Mouse (Mus musculus): ENCODE results near the gene Gm9045. TPM values are rescaled to one million over a fixed set of nuclear protein-coding genes. Genes with fewer than 3 reads are reported as not detected.
"Not testable (repeated sequence)": the region's sequence is repeated elsewhere in the genome, so short reads cannot be mapped to it uniquely, and the experiment has no call there.

Gm9045 gene
- not detected in 2 replicates for polyA plus RNA-seq (2012; ENCODE audit: insufficient read depth, insufficient read length, low replicate concordance, missing spikeins)

DNA sequence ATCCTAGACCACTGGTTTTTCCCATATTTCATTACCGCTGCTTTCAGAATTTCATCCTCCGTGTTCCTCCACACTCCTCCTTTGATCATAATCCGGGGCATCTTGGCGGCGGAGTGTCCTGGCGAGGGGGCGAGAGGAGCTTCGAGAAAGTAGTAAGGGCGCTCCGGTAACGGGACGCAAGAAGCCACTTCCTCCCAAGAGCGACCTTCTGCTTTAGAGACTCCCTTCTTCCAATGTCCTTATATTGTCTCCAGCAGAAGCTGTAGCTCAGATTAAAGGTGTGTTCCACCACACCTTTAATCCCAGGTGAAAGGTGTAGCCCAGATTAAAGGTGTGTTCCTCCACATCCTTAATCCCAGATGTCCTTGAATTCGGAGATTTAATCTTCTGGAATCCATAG, at the start of gene Gm9045:
TSS of gene Gm9045 (minus strand) at position 101 of the 400 bp plus-strand sequence.
- H3K27ac ChIP-seq (ENCODE audit: insufficient read depth, low read depth, low read length): not testable (repeated sequence)
- no CpG with 5 or more reads among the region's 14 CpGs for WGBS

DNA sequence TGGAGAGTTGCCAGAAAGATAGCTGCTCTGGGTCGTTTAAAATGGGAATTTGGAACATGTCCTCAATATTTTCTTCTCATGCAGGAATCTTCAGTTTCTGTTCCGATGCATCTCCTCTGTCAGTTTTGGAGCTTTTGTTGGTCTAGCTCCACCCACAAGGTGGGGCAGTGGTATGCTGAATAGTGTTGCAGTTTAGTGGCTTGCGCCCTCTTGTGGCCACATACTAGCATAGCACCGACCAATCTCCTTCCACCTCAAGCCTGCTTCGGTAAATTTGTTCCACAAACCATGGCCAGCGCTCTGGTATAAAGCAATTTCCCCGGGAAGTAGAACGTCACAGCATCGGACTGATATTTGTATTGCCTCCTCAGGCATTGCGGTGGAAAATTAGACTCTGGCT, 32.8 kb upstream of the Gm9045 start:
- no peaks in the 10 kb centered on the region for H3K4me1 ChIP-seq (ENCODE audit: control insufficient read depth, insufficient read depth, low read length)
- H3K27ac ChIP-seq (ENCODE audit: insufficient read depth, low read depth, low read length): no peak overlapping the region
- TF ChIP-seq POLR2A (IDR thresholded peaks at IDR 0.05; ENCODE audit: insufficient read depth, low read depth, low read length): no peak
- TF ChIP-seq CTCF (IDR thresholded peaks at IDR 0.05; ENCODE audit: insufficient read depth, low read depth, low read length): no peak
- H3K4me3 ChIP-seq (ENCODE audit: insufficient read depth, low read depth, low read length): no peak overlapping the region
- WGBS: 1% methylated on average over 10 of the region's 10 CpGs

More for the DNA sequence above, at the start of gene Gm9045:
- H3K4me1 ChIP-seq (ENCODE audit: control insufficient read depth, insufficient read depth, low read length); H3K4me3 ChIP-seq (ENCODE audit: insufficient read depth, low read depth, low read length): not testable (repeated sequence)

DNA sequence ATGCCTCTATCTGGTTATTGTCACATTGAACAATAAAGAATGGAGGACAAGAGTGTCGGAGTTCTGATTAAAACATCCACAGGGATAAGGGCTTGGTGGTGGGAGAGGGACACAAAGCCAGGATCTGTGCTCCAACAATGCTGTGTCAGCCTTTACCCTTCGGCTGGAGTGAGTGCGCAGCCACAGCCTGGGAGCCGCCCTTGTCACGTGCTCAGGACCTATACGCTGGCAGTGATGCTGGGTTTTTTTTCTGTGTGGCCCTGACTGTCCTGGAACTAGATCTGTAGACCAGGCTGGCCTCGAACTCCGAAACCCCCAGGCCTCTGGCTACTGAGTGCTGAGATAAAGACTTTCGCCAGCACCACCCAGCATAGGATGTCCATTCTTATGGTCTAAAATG, 31.9 kb upstream of the Gm9045 start:
- Histone ChIP-seq H3K4me3 (ENCODE audit: insufficient read depth, low read depth, low read length) (no peak overlapping the region), H3K27ac (ENCODE audit: insufficient read depth, low read depth, low read length) (no peak overlapping the region), H3K4me1 (ENCODE audit: control insufficient read depth, insufficient read depth, low read length) (no peaks in the 10 kb centered on the region)
- TF ChIP-seq POLR2A (IDR thresholded peaks at IDR 0.05; ENCODE audit: insufficient read depth, low read depth, low read length) (no peak), CTCF (IDR thresholded peaks at IDR 0.05; ENCODE audit: insufficient read depth, low read depth, low read length) (no peak)
- 94% methylated on average over 9 of the region's 9 CpGs for WGBS

DNA sequence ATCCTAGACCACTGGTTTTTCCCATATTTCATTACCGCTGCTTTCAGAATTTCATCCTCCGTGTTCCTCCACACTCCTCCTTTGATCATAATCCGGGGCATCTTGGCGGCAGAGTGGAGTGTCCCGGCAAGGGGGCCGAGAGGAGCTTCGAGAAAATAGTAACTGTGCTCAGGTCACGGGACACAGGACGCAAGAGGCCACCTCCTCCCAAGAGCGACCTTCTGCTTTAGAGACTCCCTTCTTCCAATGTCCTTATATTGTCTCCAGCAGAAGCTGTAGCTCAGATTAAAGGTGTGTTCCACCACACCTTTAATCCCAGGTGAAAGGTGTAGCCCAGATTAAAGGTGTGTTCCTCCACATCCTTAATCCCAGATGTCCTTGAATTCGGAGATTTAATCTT, 16.4 kb upstream of the Gm9045 start, which contains the start of gene Gm9049:
TSS of gene Gm9049 (minus strand) at position 101 of the 400 bp plus-strand sequence.
- H3K4me3 ChIP-seq (ENCODE audit: insufficient read depth, low read depth, low read length); H3K4me1 ChIP-seq (ENCODE audit: control insufficient read depth, insufficient read depth, low read length); H3K27ac ChIP-seq (ENCODE audit: insufficient read depth, low read depth, low read length): not testable (repeated sequence)
- WGBS: 90% methylated on average over 1 of the region's 11 CpGs

- WGBS: 89% methylated on average over 1 of the region's 14 CpGs
- H3K4me1 ChIP-seq (ENCODE audit: control insufficient read depth, insufficient read depth, low read length); H3K4me3 ChIP-seq (ENCODE audit: insufficient read depth, low read depth, low read length); H3K27ac ChIP-seq (ENCODE audit: insufficient read depth, low read depth, low read length): not testable (repeated sequence)
These were observed 10.9 kb upstream of the Gm9045 start, which contains the start of gene Gm9048 for GRCm38 (mm10) chr10:118348579-118348978. TSS of gene Gm9048 (minus strand) at chr10:118348679.

- no CpG with 5 or more reads among the region's 14 CpGs for WGBS
- H3K4me1 ChIP-seq (ENCODE audit: control insufficient read depth, insufficient read depth, low read length); H3K4me3 ChIP-seq (ENCODE audit: insufficient read depth, low read depth, low read length); H3K27ac ChIP-seq (ENCODE audit: insufficient read depth, low read depth, low read length): not testable (repeated sequence)
These were observed 5.5 kb upstream of the Gm9045 start, which contains the start of gene Gm9046 for GRCm38 (mm10) chr10:118343155-118343554. TSS of gene Gm9046 (minus strand) at chr10:118343255.

- WGBS: no CpG with 5 or more reads among the region's 14 CpGs
- H3K27ac ChIP-seq (ENCODE audit: insufficient read depth, low read depth, low read length); H3K4me3 ChIP-seq (ENCODE audit: insufficient read depth, low read depth, low read length); H3K4me1 ChIP-seq (ENCODE audit: control insufficient read depth, insufficient read depth, low read length): not testable (repeated sequence)
These were observed 5.3 kb downstream of the Gm9045 start, which contains the start of gene Gm9044 for GRCm38 (mm10) chr10:118332308-118332707. TSS of gene Gm9044 (minus strand) at chr10:118332408.

DNA sequence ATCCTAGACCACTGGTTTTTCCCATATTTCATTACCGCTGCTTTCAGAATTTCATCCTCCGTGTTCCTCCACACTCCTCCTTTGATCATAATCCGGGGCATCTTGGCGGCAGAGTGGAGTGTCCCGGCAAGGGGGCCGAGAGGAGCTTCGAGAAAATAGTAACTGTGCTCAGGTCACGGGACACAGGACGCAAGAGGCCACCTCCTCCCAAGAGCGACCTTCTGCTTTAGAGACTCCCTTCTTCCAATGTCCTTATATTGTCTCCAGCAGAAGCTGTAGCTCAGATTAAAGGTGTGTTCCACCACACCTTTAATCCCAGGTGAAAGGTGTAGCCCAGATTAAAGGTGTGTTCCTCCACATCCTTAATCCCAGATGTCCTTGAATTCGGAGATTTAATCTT, 10.8 kb downstream of the Gm9045 start, which contains the start of gene Gm9040:
TSS of gene Gm9040 (minus strand) at position 101 of the 400 bp plus-strand sequence.
- not testable (repeated sequence) for H3K4me1 ChIP-seq (ENCODE audit: control insufficient read depth, insufficient read depth, low read length); H3K4me3 ChIP-seq (ENCODE audit: insufficient read depth, low read depth, low read length); H3K27ac ChIP-seq (ENCODE audit: insufficient read depth, low read depth, low read length)
- no CpG with 5 or more reads among the region's 11 CpGs for WGBS

DNA sequence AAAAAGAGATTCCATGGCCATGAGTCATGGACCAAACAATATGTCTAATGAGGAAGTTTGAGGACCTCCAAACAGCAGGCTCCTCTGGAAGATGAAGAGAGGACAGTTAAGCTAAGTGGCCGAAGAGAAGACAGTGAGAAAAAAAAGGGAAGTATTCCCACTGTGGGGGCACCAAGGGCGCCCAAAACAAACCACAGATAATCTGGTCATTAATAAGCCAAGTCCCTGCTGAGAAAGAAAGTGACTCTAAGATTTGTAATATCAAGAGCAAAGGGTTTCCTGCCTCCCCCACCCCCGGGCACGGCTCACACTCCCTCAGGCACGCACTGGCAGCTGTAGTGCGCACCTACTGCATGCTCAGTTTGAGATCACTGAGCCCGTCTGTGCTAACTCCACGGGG, 18.6 kb downstream of the Gm9045 start:
- H3K4me3 ChIP-seq (ENCODE audit: insufficient read depth, low read depth, low read length): no peak overlapping the region
- WGBS: 80% methylated on average over 8 of the region's 8 CpGs
- TF ChIP-seq POLR2A (IDR thresholded peaks at IDR 0.05; ENCODE audit: insufficient read depth, low read depth, low read length): no peak
- no peak for TF ChIP-seq CTCF (IDR thresholded peaks at IDR 0.05; ENCODE audit: insufficient read depth, low read depth, low read length)
- no peak overlapping the region for H3K27ac ChIP-seq (ENCODE audit: insufficient read depth, low read depth, low read length)
- H3K4me1 ChIP-seq (ENCODE audit: control insufficient read depth, insufficient read depth, low read length): no peaks in the 10 kb centered on the region

GRCm38 (mm10) chr10:118302133-118302532, 35.5 kb downstream of the Gm9045 start:
- not testable (repeated sequence) for H3K4me1 ChIP-seq (ENCODE audit: control insufficient read depth, insufficient read depth, low read length); H3K4me3 ChIP-seq (ENCODE audit: insufficient read depth, low read depth, low read length); H3K27ac ChIP-seq (ENCODE audit: insufficient read depth, low read depth, low read length)
- WGBS: 52% methylated on average over 2 of the region's 2 CpGs

DNA sequence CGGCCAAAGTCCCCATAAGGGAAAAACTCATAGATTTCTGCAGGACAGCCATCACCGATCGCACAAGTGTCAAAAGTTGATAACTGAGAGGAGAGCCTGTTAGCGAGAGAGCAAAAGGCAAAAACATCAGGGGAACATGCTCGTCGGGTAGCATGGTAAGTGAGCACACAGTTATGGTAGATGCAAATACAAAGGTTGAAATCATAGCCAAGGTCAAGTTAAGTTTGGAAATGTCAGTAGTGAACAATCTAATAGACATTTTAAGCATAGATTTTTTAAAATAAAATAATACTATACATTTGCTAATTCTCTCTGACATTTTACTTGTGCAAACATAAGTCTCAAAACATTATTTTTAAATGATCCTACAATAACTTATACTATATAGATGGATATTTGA, 42.7 kb downstream of the Gm9045 start, which contains the start of gene Iltifb:
TSS of gene Iltifb (minus strand) at position 101 of the 400 bp plus-strand sequence.
- no peak within 1 kb of the TSS for H3K27ac ChIP-seq (ENCODE audit: insufficient read depth, low read depth, low read length)
- 97% methylated on average over 6 of the region's 6 CpGs for WGBS
- no peak for TF ChIP-seq POLR2A (IDR thresholded peaks at IDR 0.05; ENCODE audit: insufficient read depth, low read depth, low read length)
- TF ChIP-seq CTCF (IDR thresholded peaks at IDR 0.05; ENCODE audit: insufficient read depth, low read depth, low read length): no peak
- H3K4me3 ChIP-seq (ENCODE audit: insufficient read depth, low read depth, low read length): no peak within 1 kb of the TSS
- no peaks in the 10 kb centered on the region for H3K4me1 ChIP-seq (ENCODE audit: control insufficient read depth, insufficient read depth, low read length)

Other genes with a start within 250 kb of the Gm9045 start
- not detected in 2 replicates for gene Mdm1, start 196.0 kb downstream of the Gm9045 start, polyA plus RNA-seq (2012; ENCODE audit: insufficient read depth, insufficient read length, low replicate concordance, missing spikeins)
- gene Il22, start 132.9 kb downstream of the Gm9045 start, polyA plus RNA-seq (2012; ENCODE audit: insufficient read depth, insufficient read length, low replicate concordance, missing spikeins): not detected in 2 replicates
- gene Gm32717, start 97.1 kb downstream of the Gm9045 start, polyA plus RNA-seq (2012; ENCODE audit: insufficient read depth, insufficient read length, low replicate concordance, missing spikeins): not detected in 2 replicates
- gene Gm32802, start 79.1 kb downstream of the Gm9045 start, polyA plus RNA-seq (2012; ENCODE audit: insufficient read depth, insufficient read length, low replicate concordance, missing spikeins): not detected in 2 replicates
- gene Iltifb, start 42.8 kb downstream of the Gm9045 start, polyA plus RNA-seq (2012; ENCODE audit: insufficient read depth, insufficient read length, low replicate concordance, missing spikeins): not detected in 2 replicates
- gene Gm9040, start 10.9 kb downstream of the Gm9045 start, polyA plus RNA-seq (2012; ENCODE audit: insufficient read depth, insufficient read length, low replicate concordance, missing spikeins): not detected in 2 replicates
- gene Gm9044, start 5.4 kb downstream of the Gm9045 start, polyA plus RNA-seq (2012; ENCODE audit: insufficient read depth, insufficient read length, low replicate concordance, missing spikeins): not detected in 2 replicates
- not detected in 2 replicates for gene Gm9046, start 5.4 kb upstream of the Gm9045 start, polyA plus RNA-seq (2012; ENCODE audit: insufficient read depth, insufficient read length, low replicate concordance, missing spikeins)
- not detected in 2 replicates for gene Gm9048, start 10.8 kb upstream of the Gm9045 start, polyA plus RNA-seq (2012; ENCODE audit: insufficient read depth, insufficient read length, low replicate concordance, missing spikeins)
- gene Gm9049, start 16.3 kb upstream of the Gm9045 start, polyA plus RNA-seq (2012; ENCODE audit: insufficient read depth, insufficient read length, low replicate concordance, missing spikeins): not detected in 2 replicates
- gene Ifng, start 103.2 kb upstream of the Gm9045 start, polyA plus RNA-seq (2012; ENCODE audit: insufficient read depth, insufficient read length, low replicate concordance, missing spikeins): not detected in 2 replicates

Data from olfactory bulb, adult 2 months (tissue).